Mouse (Mus musculus): Measurements from ENCODE around the gene Adam17. TPM values are rescaled to one million over a fixed set of nuclear protein-coding genes. Genes with fewer than 3 reads are reported as not detected.

Adam17 gene
- polyA plus RNA-seq, 1 experiment from 2014 or later: 18.1 TPM

- no peaks in the 10 kb centered on the region for H3K27me3 ChIP-seq
- no peak for DNase-seq
- no peak overlapping the region for H3K4me2 ChIP-seq
- no peak overlapping the region for H3K9ac ChIP-seq
- 84% methylated on average over 7 of the region's 7 CpGs for WGBS (ENCODE audit: insufficient replicate concordance)
- no peaks in the 10 kb centered on the region for H3K4me1 ChIP-seq (replicated peaks)
- H3K4me3 ChIP-seq (replicated peaks): no peak overlapping the region
- no peak for ATAC-seq (ENCODE audit: low read depth)
- H3K27ac ChIP-seq: no peak overlapping the region
- H3K9me3 ChIP-seq (replicated peaks): peaks cover 6% of the 10 kb centered on the region; the same call in 1 of the 2 replicates
- peaks cover 72% of the 10 kb centered on the region for H3K36me3 ChIP-seq
Measured at GRCm38 (mm10) chr12:21350113-21350876, 23.1 kb downstream of the Adam17 start.

- peaks cover 3% of the 10 kb centered on the region; the same call in 1 of the 2 replicates for H3K9me3 ChIP-seq (replicated peaks)
- no peak overlapping the region for H3K4me2 ChIP-seq
- WGBS (ENCODE audit: insufficient replicate concordance): 76% methylated on average over 7 of the region's 7 CpGs
- H3K36me3 ChIP-seq: peaks cover 53% of the 10 kb centered on the region
- DNase-seq (no peak), ATAC-seq (ENCODE audit: low read depth) (no peak)
- no peak overlapping the region for H3K4me3 ChIP-seq (replicated peaks)
- H3K4me1 ChIP-seq (replicated peaks): no peaks in the 10 kb centered on the region
- H3K27me3 ChIP-seq: no peaks in the 10 kb centered on the region
- no peak overlapping the region for H3K27ac ChIP-seq
- no peak overlapping the region for H3K9ac ChIP-seq
Measured at GRCm38 (mm10) chr12:21346972-21347371, 26.5 kb downstream of the Adam17 start.

GRCm38 (mm10) chr12:21340674-21341073, 32.8 kb downstream of the Adam17 start:
- Histone ChIP-seq H3K36me3 (peaks cover 63% of the 10 kb centered on the region), H3K4me2 (no peak overlapping the region), H3K9me3 (replicated peaks) (no peaks in the 10 kb centered on the region), H3K4me1 (replicated peaks) (no peaks in the 10 kb centered on the region), H3K9ac (no peak overlapping the region), H3K27ac (no peak overlapping the region), H3K27me3 (no peaks in the 10 kb centered on the region), H3K4me3 (replicated peaks) (no peak overlapping the region)
- DNase-seq (no peak), ATAC-seq (ENCODE audit: low read depth) (no peak)
- 88% methylated on average over 5 of the region's 5 CpGs for WGBS (ENCODE audit: insufficient replicate concordance)

- no peak overlapping the region for H3K4me3 ChIP-seq (replicated peaks)
- H3K9ac ChIP-seq: no peak overlapping the region
- DNase-seq (no peak), ATAC-seq (ENCODE audit: low read depth) (no peak)
- no peak overlapping the region for H3K4me2 ChIP-seq
- WGBS (ENCODE audit: insufficient replicate concordance): 87% methylated on average over 5 of the region's 5 CpGs
- no peaks in the 10 kb centered on the region for H3K4me1 ChIP-seq (replicated peaks)
- no peak overlapping the region for H3K27ac ChIP-seq
- H3K36me3 ChIP-seq: peaks cover 78% of the 10 kb centered on the region
- no peaks in the 10 kb centered on the region for H3K27me3 ChIP-seq
- no peaks in the 10 kb centered on the region for H3K9me3 ChIP-seq (replicated peaks)
Measured at GRCm38 (mm10) chr12:21337171-21337570, 36.3 kb downstream of the Adam17 start.

GRCm38 (mm10) chr12:21335869-21336268, 37.6 kb downstream of the Adam17 start:
- DNase-seq (no peak), ATAC-seq (ENCODE audit: low read depth) (no peak)
- 66% methylated on average over 7 of the region's 7 CpGs for WGBS (ENCODE audit: insufficient replicate concordance)

GRCm38 (mm10) chr12:21333766-21334165, 39.7 kb downstream of the Adam17 start:
- ATAC-seq (ENCODE audit: low read depth): no peak
- WGBS (ENCODE audit: insufficient replicate concordance): 81% methylated on average over 5 of the region's 5 CpGs
- Histone ChIP-seq H3K27ac (no peak overlapping the region), H3K4me1 (replicated peaks) (no peaks in the 10 kb centered on the region), H3K4me2 (no peak overlapping the region), H3K9me3 (replicated peaks) (no peaks in the 10 kb centered on the region), H3K4me3 (replicated peaks) (no peak overlapping the region), H3K36me3 (peaks cover 85% of the 10 kb centered on the region), H3K9ac (no peak overlapping the region), H3K27me3 (no peaks in the 10 kb centered on the region)
- DNase-seq: no peak

More at GRCm38 (mm10) chr12:21335869-21336268, 37.6 kb downstream of the Adam17 start:
- Histone ChIP-seq H3K4me2 (no peak overlapping the region), H3K9ac (no peak overlapping the region), H3K9me3 (replicated peaks) (no peaks in the 10 kb centered on the region), H3K27ac (no peak overlapping the region), H3K36me3 (peaks cover 84% of the 10 kb centered on the region), H3K27me3 (no peaks in the 10 kb centered on the region), H3K4me3 (replicated peaks) (no peak overlapping the region), H3K4me1 (replicated peaks) (no peaks in the 10 kb centered on the region)

- 82% methylated on average over 7 of the region's 7 CpGs for whole genome bisulfite sequencing (ENCODE audit: insufficient replicate concordance)
- Histone ChIP-seq H3K27ac (no peak overlapping the region), H3K4me3 (replicated peaks) (no peak overlapping the region), H3K4me1 (replicated peaks) (no peaks in the 10 kb centered on the region), H3K27me3 (no peaks in the 10 kb centered on the region), H3K36me3 (peaks cover 87% of the 10 kb centered on the region), H3K9me3 (replicated peaks) (no peaks in the 10 kb centered on the region), H3K4me2 (no peak overlapping the region), H3K9ac (no peak overlapping the region)
- no peak for ATAC-seq (ENCODE audit: low read depth)
- no peak for DNase-seq
Measured at GRCm38 (mm10) chr12:21333021-21333420, 40.4 kb downstream of the Adam17 start.

- H3K27me3 ChIP-seq: no peaks in the 10 kb centered on the region
- DNase-seq (no peak), ATAC-seq (ENCODE audit: low read depth) (no peak)
- H3K4me1 ChIP-seq (replicated peaks): no peaks in the 10 kb centered on the region
- no peak overlapping the region for H3K27ac ChIP-seq
- peaks cover 92% of the 10 kb centered on the region for H3K36me3 ChIP-seq
- no peak overlapping the region for H3K4me2 ChIP-seq
- no peaks in the 10 kb centered on the region for H3K9me3 ChIP-seq (replicated peaks)
- H3K4me3 ChIP-seq (replicated peaks): no peak overlapping the region
- H3K9ac ChIP-seq: no peak overlapping the region
- 81% methylated on average over 6 of the region's 6 CpGs for WGBS (ENCODE audit: insufficient replicate concordance)
Measured at GRCm38 (mm10) chr12:21331711-21332110, 41.7 kb downstream of the Adam17 start.

- no peak overlapping the region for H3K27ac ChIP-seq
- H3K4me1 ChIP-seq (replicated peaks): no peaks in the 10 kb centered on the region
- H3K36me3 ChIP-seq: peaks cover 91% of the 10 kb centered on the region
- WGBS (ENCODE audit: insufficient replicate concordance): 81% methylated on average over 10 of the region's 10 CpGs
- no peak overlapping the region for H3K4me2 ChIP-seq
- ATAC-seq (ENCODE audit: low read depth): no peak; the same call in 1 of the 2 replicates
- H3K27me3 ChIP-seq: no peaks in the 10 kb centered on the region
- DNase-seq: no peak
- H3K4me3 ChIP-seq (replicated peaks): no peak overlapping the region
- H3K9me3 ChIP-seq (replicated peaks): no peaks in the 10 kb centered on the region
- no peak overlapping the region for H3K9ac ChIP-seq
Measured at GRCm38 (mm10) chr12:21330961-21331576, 42.4 kb downstream of the Adam17 start.

GRCm38 (mm10) chr12:21329661-21330400, 43.6 kb downstream of the Adam17 start:
- Histone ChIP-seq H3K9me3 (replicated peaks) (no peaks in the 10 kb centered on the region), H3K4me3 (replicated peaks) (no peak overlapping the region), H3K27me3 (no peaks in the 10 kb centered on the region), H3K4me1 (replicated peaks) (no peaks in the 10 kb centered on the region), H3K4me2 (no peak overlapping the region), H3K36me3 (peaks cover 92% of the 10 kb centered on the region), H3K9ac (no peak overlapping the region), H3K27ac (no peak overlapping the region)
- 83% methylated on average over 9 of the region's 9 CpGs for WGBS (ENCODE audit: insufficient replicate concordance)
- DNase-seq (no peak), ATAC-seq (ENCODE audit: low read depth) (no peak)

GRCm38 (mm10) chr12:21326325-21326724, 47.1 kb downstream of the Adam17 start:
- ATAC-seq (ENCODE audit: low read depth) (no peak), DNase-seq (no peak)
- H3K9ac ChIP-seq: no peak overlapping the region
- H3K27me3 ChIP-seq: no peaks in the 10 kb centered on the region
- no peak overlapping the region for H3K4me2 ChIP-seq
- no peaks in the 10 kb centered on the region for H3K9me3 ChIP-seq (replicated peaks)
- H3K4me1 ChIP-seq (replicated peaks): no peaks in the 10 kb centered on the region
- H3K27ac ChIP-seq: no peak overlapping the region
- H3K36me3 ChIP-seq: peaks cover 90% of the 10 kb centered on the region
- 83% methylated on average over 3 of the region's 3 CpGs for WGBS (ENCODE audit: insufficient replicate concordance)
- no peak overlapping the region for H3K4me3 ChIP-seq (replicated peaks)

All from liver, embryonic 13.5 days (tissue).